Mouse (Mus musculus) thymus, postnatal 14 days (tissue): ENCODE data around the gene Zscan26.
"Not testable (repeated sequence)": the region's sequence is repeated elsewhere in the genome, so short reads cannot be mapped to it uniquely, and the experiment has no call there.

ENCODE experiments used
- DNase-seq: peaks from one replicate; pipeline ENCODE4 v3.0.0; 2021

Zscan26 gene

DNA sequence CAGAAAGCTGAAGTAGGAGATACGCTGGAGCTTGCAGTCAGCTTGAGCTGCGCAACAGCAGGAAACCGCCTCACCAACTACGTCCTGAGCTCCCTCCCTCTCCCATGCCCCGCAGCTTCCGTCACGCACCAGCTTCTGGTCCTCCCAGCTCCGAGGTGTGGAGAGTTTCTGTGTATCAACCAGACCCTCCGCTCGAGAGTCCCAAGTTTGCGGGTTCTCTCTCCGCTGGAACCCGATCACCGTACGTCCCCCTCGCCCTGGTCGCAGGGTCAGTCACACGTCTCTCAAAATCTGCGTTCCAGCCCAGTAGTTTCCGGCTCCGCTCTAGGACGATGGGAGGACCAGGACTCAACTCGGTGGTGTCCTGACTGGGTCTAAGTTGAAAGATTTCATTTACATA lies at the start of gene Zscan26:
Zscan26 (minus strand) TSS at position 282 of the 400 bp plus-strand sequence.
- peak; percentile 71 for DNase-seq

DNA sequence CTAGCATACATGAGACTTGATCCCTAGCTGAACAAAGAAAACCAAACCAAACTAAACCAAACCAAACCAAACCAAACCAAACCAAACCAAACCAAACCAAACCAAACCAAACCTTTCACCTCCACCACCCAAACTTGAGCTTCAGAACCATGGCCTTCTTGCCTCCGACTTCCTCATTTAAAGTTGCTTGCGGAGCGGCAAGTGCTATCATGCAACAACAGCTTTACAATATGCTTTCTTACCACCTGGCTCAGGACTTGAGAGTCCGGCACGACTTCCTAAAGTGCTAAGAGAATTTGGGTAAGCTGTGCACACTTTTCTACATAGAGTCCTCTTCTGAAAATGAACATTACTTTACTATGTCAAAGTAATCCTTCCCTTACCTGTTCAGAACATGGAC lies 48.8 kb upstream of the Zscan26 start:
- no peak for DNase-seq

DNA sequence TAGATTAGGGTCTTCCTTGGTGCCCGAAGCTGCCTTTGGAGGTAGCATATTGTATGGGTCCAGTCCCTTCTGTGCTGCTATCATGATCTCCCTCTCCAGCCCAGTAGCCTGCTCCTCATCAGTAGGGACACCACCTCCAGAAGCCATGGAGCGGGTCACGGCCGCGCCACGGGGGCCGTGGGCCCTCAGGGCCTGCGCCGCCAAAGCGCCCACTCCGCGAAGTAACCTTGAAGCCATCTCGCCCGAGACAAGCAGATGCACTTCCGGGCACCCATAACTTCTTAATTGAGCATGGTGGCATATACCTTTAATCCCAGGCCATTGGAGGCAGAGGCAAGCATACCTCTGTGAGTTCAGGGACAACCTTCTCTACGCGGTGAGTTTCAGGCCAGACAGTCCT lies 47.7 kb upstream of the Zscan26 start, which contains the start of gene Gm11273:
Gm11273 (minus strand) TSS at position 237 of the 400 bp plus-strand sequence.
- DNase-seq, result not testable (repeated sequence)

DNA sequence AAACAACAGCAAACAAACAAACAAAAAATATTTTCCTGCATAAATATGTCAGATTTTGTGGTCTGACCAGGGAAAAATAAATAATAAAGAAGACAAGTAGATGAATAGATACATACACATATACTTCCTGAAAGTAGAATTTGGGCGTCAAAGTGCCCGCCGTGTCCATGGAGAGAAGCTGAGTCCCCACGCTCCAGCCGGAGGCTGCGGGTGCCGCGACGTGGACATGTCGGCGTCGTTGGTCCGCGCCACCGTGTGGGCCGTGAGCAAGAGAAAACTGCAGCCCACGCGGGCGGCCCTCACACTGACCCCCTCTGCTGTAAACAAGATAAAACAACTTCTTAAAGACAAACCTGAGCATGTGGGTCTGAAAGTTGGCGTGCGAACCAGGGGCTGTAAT lies 41.5 kb upstream of the Zscan26 start, which contains the start of gene AK157302:
AK157302 (plus strand) TSS at position 144 of the 400 bp plus-strand sequence.
- DNase-seq, result peak; percentile 9

DNA sequence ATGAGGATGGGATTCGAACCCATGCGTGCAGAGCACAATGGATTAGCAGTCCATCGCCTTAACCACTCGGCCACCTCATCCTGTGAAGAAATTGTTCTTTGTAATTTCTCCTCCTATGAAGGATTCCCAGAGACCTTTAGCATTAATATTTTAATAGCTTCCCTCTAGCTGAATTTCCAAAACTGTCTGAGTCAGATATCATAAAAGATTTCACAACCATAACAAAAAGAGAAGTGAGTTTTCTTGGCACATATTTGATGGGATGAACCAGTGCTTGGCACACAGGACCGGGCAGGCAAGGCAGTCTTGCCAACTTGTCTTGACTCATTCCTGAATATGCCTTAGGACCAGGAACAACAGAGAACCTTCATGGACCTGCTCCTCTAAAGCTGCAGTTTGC lies 39.3 kb upstream of the Zscan26 start:
- DNase-seq, result no peak

DNA sequence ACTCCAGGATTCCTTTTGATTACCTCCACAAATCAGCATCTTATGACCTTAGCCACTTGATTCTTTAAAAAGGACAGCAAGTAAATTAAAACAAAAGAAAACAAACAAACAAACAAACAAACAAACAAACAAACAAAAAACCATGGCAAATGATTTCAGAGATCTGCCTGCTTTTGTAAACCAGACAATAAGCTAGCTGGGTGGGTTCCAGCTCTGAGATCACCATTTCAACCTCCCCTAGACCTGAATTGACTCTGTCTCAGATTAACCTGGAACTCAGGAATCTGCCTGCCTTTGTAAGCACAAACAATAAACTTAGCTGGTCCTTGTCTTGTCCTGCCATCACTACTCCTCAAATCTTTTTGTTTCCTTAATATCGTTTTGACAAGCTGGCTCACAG lies 33.4 kb upstream of the Zscan26 start:
- no peak for DNase-seq

DNA sequence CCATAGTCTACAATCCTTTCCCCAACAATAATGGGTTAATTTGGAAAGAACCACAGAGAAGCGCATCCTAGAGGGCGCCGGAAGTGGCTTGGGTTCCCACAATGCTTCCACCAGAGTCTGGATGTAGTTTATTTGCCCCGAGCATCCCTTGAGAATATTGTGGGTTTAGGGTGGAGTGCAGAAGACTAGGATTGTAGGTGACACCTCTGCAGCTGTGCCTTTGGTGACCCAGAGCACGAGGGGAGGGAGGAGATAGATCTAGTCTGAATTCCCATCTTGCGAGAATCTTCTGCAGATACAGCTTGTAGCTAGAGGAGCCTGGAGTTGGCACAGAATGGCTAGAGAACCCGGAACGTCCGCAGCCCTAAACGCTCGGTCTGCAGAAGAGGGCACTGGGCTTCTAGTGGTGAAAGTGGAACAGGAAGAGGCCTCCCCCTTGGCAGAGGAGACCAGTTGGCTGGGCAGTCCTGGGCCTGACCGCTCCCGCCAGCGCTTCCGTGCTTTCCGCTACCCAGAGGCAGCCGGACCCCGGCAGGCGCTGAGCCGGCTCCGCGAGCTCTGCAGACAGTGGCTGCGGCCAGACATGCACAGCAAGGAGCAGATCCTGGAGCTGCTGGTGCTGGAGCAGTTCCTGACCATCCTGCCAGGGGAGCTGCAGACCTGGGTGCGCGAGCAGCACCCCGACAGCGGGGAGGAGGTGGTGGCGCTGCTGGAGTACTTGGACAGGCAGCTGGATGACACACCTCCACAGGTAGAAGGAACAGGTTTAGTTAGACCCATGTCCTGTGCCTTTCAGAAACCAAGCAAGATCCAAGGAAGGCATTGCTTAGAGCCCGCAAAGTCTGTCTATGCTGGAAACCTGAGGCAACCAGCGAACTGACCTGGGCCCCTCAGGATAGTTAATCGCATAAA lies 25.5 kb upstream of the Zscan26 start, which contains the start of the genes Zkscan4 and Gm10065:
Zkscan4 (plus strand) TSS at position 149 of the 912 bp plus-strand sequence.
Gm10065 (minus strand) TSS at position 683 of the 912 bp plus-strand sequence.
- peak; percentile 18 for DNase-seq

DNA sequence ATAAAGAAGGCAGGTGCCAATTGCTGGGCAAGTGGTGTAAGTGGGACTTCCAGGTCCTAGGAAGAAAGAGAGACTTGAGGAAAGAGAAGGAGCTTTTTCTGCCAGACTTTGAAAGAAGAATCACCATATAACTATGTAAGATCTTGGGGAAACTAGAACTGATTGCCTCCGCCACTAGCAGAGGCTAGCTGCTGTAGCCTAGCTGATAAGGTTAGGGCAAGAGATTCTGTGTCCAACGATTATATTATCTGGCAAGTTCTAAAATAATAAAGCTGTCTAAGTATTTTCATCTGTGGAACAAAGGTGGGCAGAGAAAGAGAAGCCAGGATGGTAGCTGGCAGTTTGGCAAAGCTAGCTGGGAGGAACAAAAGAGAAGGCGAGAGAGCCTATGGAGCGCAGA lies 18.9 kb upstream of the Zscan26 start:
- DNase-seq, result no peak

DNA sequence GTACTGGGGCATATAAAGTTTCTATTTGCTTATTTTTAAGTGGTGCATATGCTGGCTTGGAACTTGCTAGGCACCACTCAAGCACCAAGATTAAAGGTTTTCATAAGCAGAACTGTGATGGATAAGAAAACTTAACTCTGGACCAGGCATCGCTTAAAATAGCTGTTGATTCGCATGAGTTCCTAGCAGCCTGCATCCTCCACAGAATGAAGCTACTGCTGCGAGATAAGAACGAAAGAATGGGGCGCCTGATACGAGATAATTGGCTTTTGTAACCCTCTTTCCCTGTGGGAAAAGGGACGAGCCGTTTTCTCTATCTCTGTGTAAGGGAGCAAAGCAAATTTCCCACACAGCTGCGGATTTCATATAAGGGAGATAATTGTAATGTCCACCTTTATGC lies 15.6 kb upstream of the Zscan26 start:
- DNase-seq, result no peak

DNA sequence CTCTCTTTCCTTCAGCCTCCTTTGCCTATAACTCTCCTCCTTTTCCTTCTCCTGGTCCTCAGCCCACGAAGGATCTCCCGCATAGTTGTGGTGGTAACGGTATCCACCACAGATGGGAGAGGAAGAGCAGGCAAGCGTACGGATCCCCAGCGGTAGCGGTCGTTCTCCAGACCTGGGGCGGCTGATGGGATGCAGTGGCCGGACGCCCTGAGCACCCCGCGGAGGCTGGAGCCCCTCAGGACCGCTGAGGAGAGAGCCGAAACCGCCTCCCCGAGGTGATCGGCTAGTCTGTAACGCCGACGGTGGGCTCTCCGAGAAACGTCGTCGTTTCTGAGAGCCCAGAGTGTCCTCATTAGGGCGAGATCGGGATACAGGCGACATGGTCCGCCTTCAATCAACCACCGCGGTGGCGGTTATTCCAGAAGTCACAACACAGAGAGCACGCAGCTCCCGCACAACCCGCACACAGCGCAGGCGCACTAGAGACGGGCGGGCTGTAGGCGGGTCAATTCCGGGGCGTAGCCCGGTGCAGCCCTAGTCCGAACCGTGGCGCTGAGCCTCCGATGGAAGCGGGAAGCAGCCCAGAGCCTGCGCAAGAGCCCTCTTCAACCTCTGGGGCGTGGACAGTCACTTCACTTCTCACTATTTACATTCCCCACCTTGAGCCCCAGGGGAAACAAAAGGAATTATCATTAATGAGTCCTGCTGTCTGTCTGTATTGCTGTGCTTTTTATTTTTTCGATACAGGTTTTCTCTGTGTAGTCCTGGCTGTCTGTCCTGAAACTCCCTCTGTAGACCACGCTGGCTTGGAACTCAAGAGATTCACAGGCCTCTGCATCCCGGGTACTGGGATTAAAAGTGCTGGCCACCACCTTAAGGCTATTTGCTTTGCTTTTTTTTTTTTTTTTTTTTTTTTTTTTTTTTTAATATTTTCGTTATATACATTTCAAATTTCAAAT lies 14.8 kb upstream of the Zscan26 start, which contains the start of gene Nkapl:
Nkapl (minus strand) TSS at position 449 of the 959 bp plus-strand sequence.
- peak; percentile 48 for DNase-seq

DNA sequence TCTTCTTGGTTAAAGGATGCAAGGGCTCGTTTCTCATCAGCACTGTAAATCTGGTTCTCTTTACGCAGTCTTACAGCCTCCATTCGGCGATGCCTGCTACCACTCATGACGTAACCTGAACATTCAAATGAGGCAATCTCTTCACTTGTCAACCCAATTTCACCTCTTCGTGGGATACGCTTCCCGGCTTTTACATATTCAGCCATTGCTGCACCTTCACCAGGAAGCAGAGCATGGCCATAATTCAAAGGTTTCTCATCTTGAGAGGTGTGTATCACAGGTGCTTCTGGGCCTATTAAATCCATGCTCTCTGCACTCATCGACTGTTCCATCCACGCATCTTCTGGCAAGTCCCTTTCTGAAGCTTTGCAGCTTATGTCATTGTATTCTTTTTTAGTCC lies 13.8 kb upstream of the Zscan26 start:
- no peak for DNase-seq

DNA sequence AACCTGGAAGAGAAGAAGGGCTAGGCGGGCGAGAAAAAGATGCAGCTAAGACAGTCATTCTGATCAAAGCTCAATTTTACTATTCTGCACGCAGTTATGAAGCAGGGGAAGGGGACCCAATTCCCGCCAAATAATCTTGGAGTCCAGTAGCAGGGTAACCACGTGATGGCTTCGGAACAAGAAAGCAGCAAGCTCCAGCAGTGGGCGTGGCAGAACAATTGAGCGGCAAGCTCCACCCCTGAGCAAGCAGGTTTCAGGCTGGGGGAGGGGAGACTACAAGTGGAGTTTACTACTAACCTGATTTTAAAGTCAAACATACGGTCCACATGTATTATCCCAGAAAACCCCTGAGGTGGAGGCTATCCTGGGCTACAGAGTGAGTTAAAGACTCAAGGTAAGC lies 9.0 kb upstream of the Zscan26 start:
- not testable (repeated sequence) for DNase-seq

DNA sequence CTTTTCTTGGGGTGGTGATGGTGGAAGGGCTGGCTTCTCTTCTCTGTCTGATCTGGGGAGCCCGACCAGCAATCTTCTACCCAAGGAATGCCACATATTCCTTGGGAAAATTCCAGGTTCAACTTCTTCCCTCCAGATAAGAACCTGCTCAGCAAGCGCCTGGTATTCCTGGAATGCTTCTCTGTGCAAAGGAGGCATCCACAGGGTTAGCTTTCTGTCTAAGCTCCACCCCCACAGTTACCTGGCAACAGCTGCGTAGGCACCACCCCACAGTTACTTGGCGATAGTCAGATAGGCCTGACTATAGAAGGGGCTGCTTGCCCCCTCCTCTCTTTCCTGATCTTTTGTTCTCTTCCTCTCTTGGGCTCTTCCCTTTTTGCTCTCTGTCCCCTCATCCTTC lies 2.8 kb upstream of the Zscan26 start:
- no peak for DNase-seq

DNA sequence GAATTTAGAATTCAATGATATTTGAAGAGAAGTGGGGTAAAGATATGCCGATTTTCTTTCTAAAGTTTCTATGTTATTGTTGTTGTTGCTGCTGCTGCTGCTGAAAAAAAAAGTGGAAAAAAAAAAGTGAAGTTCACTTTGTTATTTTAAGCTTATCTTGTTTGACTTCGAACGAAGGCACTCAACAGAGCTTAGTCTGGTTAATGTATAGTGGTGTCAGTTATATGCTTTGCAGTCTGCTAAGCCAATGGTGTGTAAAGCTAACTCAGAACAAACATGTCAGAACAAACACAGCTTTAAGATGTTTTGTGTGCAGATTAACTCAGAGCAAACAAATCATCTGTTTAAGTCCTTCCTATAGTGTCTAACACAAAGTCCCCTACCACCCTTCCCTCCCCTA lies 603 bp upstream of the Zscan26 start:
- DNase-seq, result no peak

DNA sequence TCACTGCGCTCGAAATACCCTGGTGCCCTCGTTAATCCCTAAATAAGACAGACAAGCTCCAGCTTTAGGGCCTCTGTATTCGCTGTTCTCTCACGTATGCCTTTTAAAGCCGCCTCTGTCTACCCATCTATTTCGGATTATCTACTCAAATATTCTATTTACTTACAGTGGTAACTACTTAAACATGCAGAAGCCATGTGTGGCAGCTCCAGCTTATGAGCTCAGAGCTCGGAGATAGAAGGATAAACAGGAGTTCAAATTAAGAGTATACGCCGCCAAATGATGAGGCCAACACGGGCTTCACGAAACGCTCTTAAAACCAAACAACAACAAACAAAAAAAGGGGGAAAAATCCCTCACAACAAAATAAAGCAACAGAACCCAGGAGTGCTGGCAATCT lies 488 bp downstream of the Zscan26 start:
- no peak for DNase-seq

DNA sequence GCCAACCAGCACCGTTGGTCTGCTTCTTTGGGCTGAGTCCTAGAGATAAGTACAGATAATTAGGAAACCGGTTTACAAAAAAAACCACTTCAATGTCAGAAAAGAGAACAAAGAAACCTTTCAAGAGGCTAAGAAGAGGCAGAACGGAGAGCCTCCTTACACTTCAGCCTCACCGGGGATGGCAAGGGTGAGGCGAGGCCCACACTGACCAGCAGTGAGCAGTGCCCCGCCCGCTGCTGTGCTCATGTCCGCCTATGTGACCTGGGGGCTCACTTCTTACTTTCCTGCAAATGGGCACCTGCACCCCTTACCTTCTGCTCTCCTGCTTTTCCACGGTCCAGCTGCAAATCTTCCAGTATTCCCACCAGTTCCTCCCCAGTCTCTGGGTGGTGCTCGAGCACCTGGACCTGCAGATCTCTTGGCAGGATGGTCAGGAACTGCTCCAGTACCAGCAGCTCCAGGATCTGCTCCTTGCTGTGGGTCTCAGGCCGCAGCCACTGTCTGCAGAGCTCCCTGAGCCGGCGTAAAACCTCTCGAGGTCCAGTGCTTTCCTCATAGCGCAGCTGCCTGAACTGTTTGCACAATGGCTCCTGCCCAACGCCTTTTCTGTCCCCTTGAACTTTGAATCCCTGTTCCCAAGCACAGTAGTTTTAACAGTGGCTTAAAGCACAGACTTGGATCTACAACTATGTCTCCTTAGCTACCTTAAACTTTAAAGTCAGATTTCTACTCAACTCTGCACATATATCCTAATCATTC lies 5.5 kb downstream of the Zscan26 start:
- no peak for DNase-seq

DNA sequence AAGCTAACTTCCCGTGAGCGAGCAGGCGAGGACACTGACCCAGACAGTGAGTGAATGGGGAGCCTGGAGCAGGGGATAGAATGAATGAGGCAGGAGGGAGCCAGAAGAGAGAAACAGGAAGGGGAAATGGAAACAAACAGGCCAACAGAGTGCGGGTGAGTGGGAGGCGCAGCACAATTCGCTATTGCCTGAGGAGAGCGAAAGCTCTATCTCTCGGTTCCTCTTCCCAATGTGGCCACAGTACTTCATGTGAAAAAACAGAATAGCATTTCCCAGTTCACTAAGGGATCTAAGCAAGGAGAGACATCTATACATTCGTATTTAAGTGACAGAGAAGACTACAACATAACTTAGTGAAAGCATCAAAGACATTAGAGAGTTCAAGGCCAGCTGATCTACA lies 6.7 kb downstream of the Zscan26 start:
- no peak for DNase-seq

DNA sequence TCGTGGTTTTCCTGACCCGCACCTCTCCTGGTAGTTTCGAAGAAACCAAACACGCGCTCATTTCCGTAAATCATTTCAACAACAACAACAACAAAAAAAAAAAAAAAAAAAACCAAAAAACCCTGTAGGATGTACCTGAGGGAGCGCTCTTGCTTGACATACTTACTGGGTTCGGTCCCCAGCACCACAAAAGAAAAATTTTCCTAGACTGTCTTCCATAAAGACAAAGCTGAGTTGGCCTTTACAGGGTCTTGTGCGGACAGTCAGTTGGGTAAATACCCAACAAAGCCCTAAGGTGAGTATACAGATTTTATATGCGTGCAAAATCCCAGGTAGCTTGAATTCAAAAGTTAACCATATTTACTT lies 12.3 kb downstream of the Zscan26 start:
- no peak for DNase-seq

DNA sequence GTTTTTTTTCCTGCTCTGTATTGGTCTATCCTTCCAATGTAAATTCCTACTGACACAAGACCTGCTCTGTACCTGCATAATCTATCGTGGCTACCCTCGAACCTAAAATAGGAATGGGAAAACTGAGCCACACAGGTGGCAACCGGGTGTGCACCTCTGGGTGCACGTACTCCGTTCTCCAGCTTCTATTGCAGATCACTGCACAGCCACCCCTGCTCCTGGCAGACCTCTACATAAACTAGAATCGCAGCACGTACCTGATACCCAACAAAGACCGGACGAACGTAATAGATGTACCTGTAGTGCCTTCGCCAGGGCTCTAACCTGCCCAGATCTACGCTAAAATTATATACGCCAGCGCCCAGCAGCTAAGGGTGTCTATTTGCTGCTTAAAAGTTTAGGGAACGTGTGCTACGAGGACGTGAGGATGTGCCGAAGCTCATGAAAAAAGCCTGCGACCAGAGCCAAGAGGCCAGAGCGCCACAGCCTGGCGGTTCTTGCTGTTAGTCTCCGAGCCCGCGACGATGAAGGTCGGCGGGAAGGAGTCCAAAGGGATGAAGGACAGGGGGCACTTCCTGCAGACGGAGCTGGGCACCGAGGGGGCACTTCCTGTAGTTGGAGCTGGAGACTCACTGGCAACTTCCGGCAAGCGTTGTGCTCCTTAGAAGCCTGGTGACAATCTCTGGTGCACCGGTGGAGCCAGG lies 12.9 kb downstream of the Zscan26 start, which contains the start of gene Pgbd1:
Pgbd1 (minus strand) TSS at position 556 of the 704 bp plus-strand sequence.
- peak; percentile 75 for DNase-seq

DNA sequence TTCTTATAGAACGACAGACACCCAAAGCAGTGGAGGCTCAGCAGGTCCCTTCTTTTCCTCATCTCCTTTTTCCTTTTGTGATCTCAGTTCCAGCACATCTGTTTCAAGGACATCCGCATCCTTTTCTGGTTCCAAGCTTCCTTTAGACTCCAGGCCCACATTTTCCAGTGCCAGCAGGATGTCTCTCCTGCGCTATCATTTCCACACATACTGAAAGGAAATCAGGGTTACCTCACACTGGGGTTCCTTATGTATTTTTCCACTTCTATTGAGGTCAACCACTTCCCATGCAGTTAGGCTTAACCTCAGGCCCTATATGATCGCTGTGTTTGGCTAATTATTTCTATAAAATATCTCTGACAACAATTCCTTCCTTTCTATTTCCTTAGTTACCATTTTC lies 18.1 kb downstream of the Zscan26 start:
- DNase-seq, result no peak

DNA sequence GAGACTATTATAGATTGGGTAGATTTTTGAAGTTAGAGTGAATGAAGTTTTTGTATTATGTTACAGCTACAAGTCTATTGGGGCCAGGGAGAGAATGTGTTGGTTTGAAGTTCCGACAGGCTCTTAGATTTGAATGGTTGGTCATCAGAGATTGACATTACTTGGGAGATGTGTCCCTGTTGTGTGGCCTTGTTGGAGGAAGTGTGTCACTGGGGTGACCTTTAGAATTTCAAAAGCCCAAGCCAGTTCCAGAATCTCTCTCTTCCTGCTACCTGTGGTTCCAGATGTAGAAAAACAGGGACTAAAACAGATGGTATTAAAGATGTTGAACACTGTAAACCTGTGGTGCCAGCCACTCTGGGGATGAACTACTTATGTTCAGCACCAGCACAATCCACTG lies 25.9 kb downstream of the Zscan26 start:
- no peak for DNase-seq

DNA sequence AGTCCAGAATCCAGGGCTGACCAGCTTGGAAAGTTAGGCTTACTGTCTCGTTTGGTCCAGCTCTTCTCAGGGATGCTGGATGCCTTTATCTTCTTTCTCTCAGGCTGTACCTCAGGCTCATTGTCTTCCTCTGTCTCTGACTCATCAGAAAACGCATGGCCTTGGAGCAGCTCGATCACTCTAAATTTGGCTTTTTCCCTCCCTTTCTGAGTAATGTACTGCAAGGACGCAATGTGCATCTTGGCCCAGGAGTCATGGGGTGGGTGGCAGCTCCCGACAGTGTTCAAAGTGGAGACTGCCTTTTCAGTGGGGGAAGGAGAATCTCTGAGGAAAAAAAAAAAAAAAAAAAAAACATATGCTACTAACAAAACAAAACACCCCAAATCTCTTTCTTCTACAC lies 30.2 kb downstream of the Zscan26 start:
- DNase-seq, result no peak
